Mouse (Mus musculus) G1E (cell line): ENCODE data around the gene Polr1e.
"Not testable (repeated sequence)": the region's sequence is repeated elsewhere in the genome, so short reads cannot be mapped to it uniquely, and the experiment has no call there.

Experiments
- CTCF ChIP-seq: IDR thresholded peaks from 2 replicates; pipeline ENCODE4 v1.5.1; 2012; ENCODE audit warnings: low read depth, low read length, inconsistent platforms, mixed read lengths
- GATA1 ChIP-seq: IDR thresholded peaks from 2 replicates; pipeline ENCODE4 v1.6.1; 2012; ENCODE audit warnings: borderline replicate concordance, low read length, inconsistent platforms, mixed read lengths

DNA sequence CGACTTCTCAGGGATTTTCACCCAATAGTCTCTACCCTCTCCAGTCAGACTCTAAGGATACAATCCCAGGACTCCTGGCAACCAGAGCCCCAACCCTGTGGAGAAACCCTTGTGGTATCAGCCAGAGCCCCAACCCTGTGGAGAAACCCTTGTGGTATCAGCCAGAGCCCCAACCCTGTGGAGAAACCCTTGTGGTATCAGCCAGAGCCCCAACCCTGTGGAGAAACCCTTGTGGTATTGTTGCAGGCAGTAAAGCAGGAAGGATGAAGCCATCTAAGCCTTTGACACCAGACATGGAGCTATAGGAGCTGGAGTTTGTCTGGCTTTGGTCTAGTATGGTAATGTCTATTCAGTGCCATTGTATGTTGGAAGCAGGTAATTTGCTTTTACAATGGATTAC lies 45.5 kb downstream of the Polr1e start:
- not testable (repeated sequence) for TF ChIP-seq CTCF, GATA1
